Mouse (Mus musculus) embryonic facial prominence, embryonic 13.5 days (tissue): ENCODE data around the gene Grxcr1. TPM values are rescaled to one million over a fixed set of nuclear protein-coding genes. Genes with fewer than 3 reads are reported as not detected.

ENCODE experiments used
- ATAC-seq: fragments of 200-750 bp; cut with Nextera tagmentation; 2 replicates; pipeline ENCODE4 v1.8.0; 2017; ENCODE audit warnings: low read depth; ENCODE audit not compliant: insufficient number of reproducible peaks, insufficient read depth, low FRiP score, low TSS enrichment
- H3K27ac ChIP-seq: fragments of 300-500 bp; sonication (generic); 2 replicates; pipeline ENCODE4 v1.5.1; 2015; ENCODE audit warnings: moderate library complexity, mild to moderate bottlenecking, inconsistent platforms
- H3K27me3 ChIP-seq: fragments of 300-500 bp; sonication (generic); 2 replicates; pipeline ENCODE4 v1.6.1; 2015; ENCODE audit warnings: mild to moderate bottlenecking, inconsistent platforms
- H3K36me3 ChIP-seq: fragments of 300-500 bp; sonication (generic); 2 replicates; pipeline ENCODE4 v1.6.1; 2015; ENCODE audit warnings: mild to moderate bottlenecking, inconsistent platforms
- H3K4me1 ChIP-seq: fragments of 300-500 bp; sonication (generic); 2 replicates; pipeline ENCODE4 v1.6.1; 2015; ENCODE audit warnings: inconsistent platforms
- H3K4me2 ChIP-seq: fragments of 300-500 bp; sonication (generic); 2 replicates; pipeline ENCODE4 v1.6.1; 2015; ENCODE audit warnings: moderate library complexity, mild to moderate bottlenecking, inconsistent platforms
- H3K4me3 ChIP-seq: fragments of 300-500 bp; sonication (generic); 2 replicates; pipeline ENCODE4 v1.5.1; 2015; ENCODE audit warnings: mild to moderate bottlenecking, inconsistent platforms
- H3K9ac ChIP-seq: fragments of 300-500 bp; sonication (generic); 2 replicates; pipeline ENCODE4 v1.6.1; 2015; ENCODE audit warnings: mild to moderate bottlenecking, inconsistent platforms
- H3K9me3 ChIP-seq: fragments of 300-500 bp; sonication (generic); 2 replicates; pipeline ENCODE4 v1.6.1; 2016; ENCODE audit warnings: inconsistent platforms
- WGBS: fragments of 180-500 bp; shearing (Covaris S2); methylation state at CpG from one replicate; pipeline ENCODE4 v1.1.7; 2015; ENCODE audit warnings: mixed read lengths; 5-methylcytosine and 5-hydroxymethylcytosine counted together
- polyA plus RNA-seq: library from polyadenylated mRNA; unstranded; fragments of >200 nt; fragmentation: Nextera tagmentation; extraction: Ambion mirVana; gene quantifications from 2 replicates; pipeline ENCODE4 v1.2.1, GENCODE M21; 2015

Gene Grxcr1
- polyA plus RNA-seq, result not detected in 2 replicates

DNA sequence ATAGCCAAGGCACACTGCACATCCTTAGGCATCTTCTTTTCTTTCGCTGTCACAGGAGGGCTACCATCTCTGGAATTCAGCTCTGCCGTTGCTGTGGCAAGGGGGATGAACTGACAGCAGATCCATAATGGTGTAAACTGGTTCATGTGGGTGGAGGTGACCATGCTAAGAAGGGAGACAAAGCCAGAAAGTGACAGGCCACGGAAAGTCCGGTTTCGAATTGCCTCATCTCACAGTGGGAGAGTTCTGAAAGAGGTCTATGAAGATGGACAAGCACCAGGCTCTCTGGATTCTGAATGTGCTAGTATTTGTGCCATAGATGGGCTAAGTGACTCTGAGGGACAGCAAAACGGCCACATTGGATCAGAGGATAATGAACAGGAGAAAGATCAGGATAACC, at the start of gene Grxcr1:
Gene Grxcr1, plus strand, starts transcription at position 92 of the 400 bp plus-strand sequence.
- Histone ChIP-seq H3K9ac (no peak within 1 kb of the TSS), H3K4me1 (no peaks in the 10 kb centered on the region), H3K27ac (no peak within 1 kb of the TSS), H3K4me3 (no peak within 1 kb of the TSS), H3K27me3 (no peaks in the 10 kb centered on the region), H3K4me2 (no peak within 1 kb of the TSS), H3K9me3 (no peaks in the 10 kb centered on the region), H3K36me3 (no peaks in the 10 kb centered on the region)
- no peak for ATAC-seq
- 89% methylated on average over 6 of the region's 6 CpGs for WGBS

DNA sequence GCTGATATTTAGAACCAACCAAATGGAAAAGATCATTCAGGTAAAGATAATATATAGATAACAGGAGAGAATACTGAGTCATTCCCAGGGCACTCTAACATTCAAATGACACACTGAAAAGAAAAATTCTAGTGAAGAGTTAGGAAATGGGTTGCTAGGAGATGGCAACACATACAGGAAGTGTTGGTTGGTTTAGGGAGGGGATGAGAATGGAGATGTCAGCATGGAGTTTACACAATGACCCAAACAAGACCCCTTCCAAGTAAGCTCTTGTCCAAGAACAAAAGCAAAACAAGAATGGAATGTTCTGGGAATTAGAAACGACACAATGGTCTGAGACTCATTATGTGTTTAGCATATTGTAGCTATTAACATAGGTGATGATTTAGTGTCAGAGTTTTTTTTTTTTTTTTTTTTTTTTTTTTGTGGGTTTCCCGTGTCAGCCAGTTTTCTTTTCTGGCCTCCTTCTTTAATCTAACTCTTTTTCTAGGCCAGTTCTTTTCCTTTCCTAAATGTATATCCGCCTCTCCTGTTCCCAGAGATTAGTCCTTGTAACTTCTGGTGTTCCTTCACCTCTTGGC, 49.6 kb upstream of the Grxcr1 start:
- Histone ChIP-seq H3K36me3 (no peaks in the 10 kb centered on the region), H3K27me3 (no peaks in the 10 kb centered on the region)
- WGBS, result 56% methylated on average over 3 of the region's 3 CpGs

DNA sequence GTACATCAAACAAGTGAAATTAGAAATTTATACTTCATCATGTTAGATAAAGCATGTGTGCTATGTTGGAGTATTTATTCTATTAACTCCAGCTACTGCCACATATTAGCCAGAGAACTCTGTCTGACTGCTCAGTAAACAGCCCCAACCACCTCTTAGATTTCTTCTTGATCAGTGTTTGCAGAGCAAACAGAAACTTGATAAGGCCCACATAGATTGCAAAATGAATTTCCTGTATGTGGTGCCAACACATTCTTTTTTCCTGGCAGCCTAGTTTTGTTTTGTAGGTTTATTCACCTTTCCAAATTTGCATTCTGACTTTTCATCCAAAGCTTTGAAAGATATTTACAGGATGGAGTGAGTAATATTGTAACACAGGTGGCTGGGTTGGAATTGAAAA, 41.2 kb upstream of the Grxcr1 start:
- no peaks in the 10 kb centered on the region for H3K9me3 ChIP-seq
- H3K4me1 ChIP-seq, result no peaks in the 10 kb centered on the region
- no peak overlapping the region for H3K4me3 ChIP-seq
- no peak overlapping the region for H3K4me2 ChIP-seq
- ATAC-seq, result no peak
- H3K27me3 ChIP-seq, result no peaks in the 10 kb centered on the region
- no peak overlapping the region for H3K9ac ChIP-seq
- H3K27ac ChIP-seq, result no peak overlapping the region
- no peaks in the 10 kb centered on the region for H3K36me3 ChIP-seq

More for the DNA sequence above, 49.6 kb upstream of the Grxcr1 start:
- Histone ChIP-seq H3K9me3 (no peaks in the 10 kb centered on the region), H3K27ac (no peak overlapping the region), H3K4me3 (no peak overlapping the region), H3K9ac (no peak overlapping the region), H3K4me1 (no peaks in the 10 kb centered on the region), H3K4me2 (no peak overlapping the region)
- no peak for ATAC-seq

GRCm38 (mm10) chr5:68002611-68003010, 29.0 kb upstream of the Grxcr1 start:
- Histone ChIP-seq H3K4me2 (no peak overlapping the region), H3K9ac (no peak overlapping the region), H3K9me3 (no peaks in the 10 kb centered on the region), H3K4me3 (no peak overlapping the region), H3K27ac (no peak overlapping the region), H3K27me3 (no peaks in the 10 kb centered on the region), H3K36me3 (no peaks in the 10 kb centered on the region), H3K4me1 (no peaks in the 10 kb centered on the region)
- no peak for ATAC-seq
- 88% methylated on average over 6 of the region's 6 CpGs for WGBS

GRCm38 (mm10) chr5:68003904-68004303, 27.7 kb upstream of the Grxcr1 start:
- Histone ChIP-seq H3K4me3 (no peak overlapping the region), H3K27ac (no peak overlapping the region), H3K4me1 (no peaks in the 10 kb centered on the region), H3K9me3 (no peaks in the 10 kb centered on the region), H3K4me2 (no peak overlapping the region), H3K9ac (no peak overlapping the region), H3K27me3 (no peaks in the 10 kb centered on the region), H3K36me3 (no peaks in the 10 kb centered on the region)
- 18% methylated on average over 2 of the region's 2 CpGs for WGBS
- ATAC-seq, result no peak

GRCm38 (mm10) chr5:68004419-68004818, 27.2 kb upstream of the Grxcr1 start:
- ATAC-seq, result no peak
- WGBS, result 83% methylated on average over 2 of the region's 2 CpGs

GRCm38 (mm10) chr5:68007074-68007473, 24.6 kb upstream of the Grxcr1 start:
- H3K27ac ChIP-seq, result no peak overlapping the region
- H3K36me3 ChIP-seq, result no peaks in the 10 kb centered on the region
- WGBS, result 87% methylated on average over 4 of the region's 4 CpGs
- ATAC-seq, result no peak
- H3K4me1 ChIP-seq, result no peaks in the 10 kb centered on the region
- no peaks in the 10 kb centered on the region for H3K27me3 ChIP-seq
- H3K9ac ChIP-seq, result no peak overlapping the region
- H3K4me3 ChIP-seq, result no peak overlapping the region
- H3K9me3 ChIP-seq, result no peaks in the 10 kb centered on the region
- no peak overlapping the region for H3K4me2 ChIP-seq

More at GRCm38 (mm10) chr5:68004419-68004818, 27.2 kb upstream of the Grxcr1 start:
- no peak overlapping the region for H3K4me3 ChIP-seq
- H3K9me3 ChIP-seq, result no peaks in the 10 kb centered on the region
- no peak overlapping the region for H3K4me2 ChIP-seq
- no peaks in the 10 kb centered on the region for H3K36me3 ChIP-seq
- H3K9ac ChIP-seq, result no peak overlapping the region
- no peaks in the 10 kb centered on the region for H3K4me1 ChIP-seq
- H3K27ac ChIP-seq, result no peak overlapping the region
- H3K27me3 ChIP-seq, result no peaks in the 10 kb centered on the region

DNA sequence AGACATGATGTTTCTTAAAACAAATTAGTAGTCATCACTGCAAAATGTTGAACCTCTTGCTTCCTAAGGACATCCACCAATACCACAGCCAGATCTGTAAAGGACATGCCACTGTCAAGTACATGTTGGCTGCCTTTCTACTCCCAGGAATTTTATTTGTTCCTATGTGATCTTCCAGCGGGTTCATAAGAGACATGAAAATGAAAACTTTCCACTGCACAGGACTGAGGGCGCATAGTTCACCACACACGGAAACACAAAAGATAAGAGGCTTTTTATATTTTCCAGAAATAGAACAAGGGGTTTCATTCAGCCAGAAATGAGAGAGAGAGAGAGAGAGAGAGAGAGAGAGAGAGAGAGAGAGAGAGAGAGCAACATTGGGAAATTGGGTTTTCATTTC, 20.1 kb upstream of the Grxcr1 start:
- Histone ChIP-seq H3K27me3 (no peaks in the 10 kb centered on the region), H3K9ac (no peak overlapping the region), H3K9me3 (no peaks in the 10 kb centered on the region), H3K27ac (no peak overlapping the region), H3K4me1 (no peaks in the 10 kb centered on the region), H3K36me3 (no peaks in the 10 kb centered on the region), H3K4me2 (no peak overlapping the region), H3K4me3 (no peak overlapping the region)
- no peak for ATAC-seq
- WGBS, result 84% methylated on average over 3 of the region's 3 CpGs

GRCm38 (mm10) chr5:68012618-68013017, 19.0 kb upstream of the Grxcr1 start:
- WGBS, result 18% methylated on average over 4 of the region's 4 CpGs
- no peak overlapping the region for H3K27ac ChIP-seq
- no peak overlapping the region for H3K9ac ChIP-seq
- no peaks in the 10 kb centered on the region for H3K27me3 ChIP-seq
- H3K4me3 ChIP-seq, result no peak overlapping the region
- ATAC-seq, result no peak
- H3K4me2 ChIP-seq, result no peak overlapping the region
- H3K4me1 ChIP-seq, result no peaks in the 10 kb centered on the region
- no peaks in the 10 kb centered on the region for H3K36me3 ChIP-seq
- no peaks in the 10 kb centered on the region for H3K9me3 ChIP-seq

GRCm38 (mm10) chr5:68020870-68021269, 10.8 kb upstream of the Grxcr1 start:
- H3K9ac ChIP-seq, result no peak overlapping the region
- no peaks in the 10 kb centered on the region for H3K9me3 ChIP-seq
- no peak overlapping the region for H3K4me2 ChIP-seq
- WGBS, result 83% methylated on average over 2 of the region's 2 CpGs
- H3K36me3 ChIP-seq, result no peaks in the 10 kb centered on the region
- no peak for ATAC-seq
- no peak overlapping the region for H3K27ac ChIP-seq
- H3K4me1 ChIP-seq, result no peaks in the 10 kb centered on the region
- H3K27me3 ChIP-seq, result no peaks in the 10 kb centered on the region
- H3K4me3 ChIP-seq, result no peak overlapping the region

DNA sequence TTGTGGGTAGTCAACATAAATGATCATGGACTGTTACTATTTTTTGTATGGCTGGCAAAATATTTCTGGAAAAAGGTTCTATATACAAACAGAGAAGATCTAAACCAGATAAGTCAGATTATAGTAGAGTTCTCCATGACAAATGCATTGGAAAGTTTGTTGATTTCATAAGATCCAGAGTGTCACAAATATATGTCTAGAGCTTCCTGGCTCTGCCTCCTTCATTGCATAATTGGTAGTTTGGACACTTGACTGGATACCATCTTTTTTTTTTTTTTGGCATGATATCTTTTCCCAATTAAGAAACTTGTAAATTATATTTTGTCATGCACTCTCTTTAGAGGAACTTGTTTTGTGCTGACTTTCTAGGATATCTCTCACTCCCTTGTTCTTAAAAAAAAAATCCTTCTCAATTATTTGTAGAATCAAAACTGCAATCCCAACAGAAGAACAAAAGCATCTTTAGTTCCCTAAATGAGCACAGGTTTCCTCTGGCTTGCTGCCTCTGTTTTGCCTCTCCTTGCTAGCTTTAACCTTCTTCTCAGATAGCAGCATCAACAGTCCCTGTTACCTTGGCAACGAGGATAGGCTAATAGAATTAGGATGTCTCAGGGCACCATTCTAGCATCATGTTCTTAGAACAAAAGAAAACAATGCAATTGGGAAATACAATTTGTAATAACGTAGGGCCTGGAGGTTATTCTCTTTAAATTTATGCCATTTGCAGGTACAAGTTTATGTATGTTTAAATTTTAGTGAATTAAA, 4.8 kb upstream of the Grxcr1 start:
- Histone ChIP-seq H3K36me3 (no peaks in the 10 kb centered on the region), H3K4me3 (no peak overlapping the region), H3K9ac (no peak overlapping the region), H3K27ac (no peak overlapping the region), H3K4me2 (no peak overlapping the region), H3K9me3 (no peaks in the 10 kb centered on the region), H3K4me1 (no peaks in the 10 kb centered on the region), H3K27me3 (no peaks in the 10 kb centered on the region)
- ATAC-seq, result no peak
- 60% methylated on average over 2 of the region's 2 CpGs for WGBS

DNA sequence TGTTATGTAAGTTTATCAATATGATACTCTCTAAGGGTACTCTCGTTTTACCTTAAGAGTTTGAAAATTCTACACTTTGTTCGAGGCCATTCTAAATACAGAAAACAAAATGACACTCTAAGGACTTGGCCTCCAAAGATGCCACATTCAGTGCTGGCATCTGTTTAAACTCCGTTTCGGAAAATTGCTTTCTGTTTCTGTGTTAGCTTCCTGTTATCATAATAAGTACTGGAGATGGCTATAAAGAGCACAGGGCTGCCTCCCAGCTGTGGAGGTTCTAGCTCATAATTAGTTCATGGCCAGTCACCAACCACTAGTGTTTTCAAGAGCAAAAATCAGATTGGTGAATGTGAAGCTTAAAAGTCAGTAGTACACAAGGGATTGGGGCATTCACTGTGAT, 4.2 kb upstream of the Grxcr1 start:
- H3K4me3 ChIP-seq, result no peak overlapping the region
- no peak overlapping the region for H3K4me2 ChIP-seq
- no peaks in the 10 kb centered on the region for H3K27me3 ChIP-seq
- ATAC-seq, result no peak
- WGBS, result 68% methylated on average over 4 of the region's 4 CpGs
- H3K9me3 ChIP-seq, result no peaks in the 10 kb centered on the region
- no peaks in the 10 kb centered on the region for H3K36me3 ChIP-seq
- H3K4me1 ChIP-seq, result no peaks in the 10 kb centered on the region
- no peak overlapping the region for H3K27ac ChIP-seq
- H3K9ac ChIP-seq, result no peak overlapping the region
